Mouse (Mus musculus) G1E (cell line): ENCODE data around the gene Carnmt1. TPM values are rescaled to one million over a fixed set of nuclear protein-coding genes. Genes with fewer than 3 reads are reported as not detected.
A peak's percentile ranks its signal among the peaks of the same experiment; 100 is the strongest.

ENCODE experiments used
- ATAC-seq: 2 replicates; pipeline ENCODE4 v1.8.0; 2016; ENCODE audit warnings: mild to moderate bottlenecking; ENCODE audit not compliant: insufficient number of reproducible peaks, poor library complexity, low FRiP score, severe bottlenecking; ENCODE audit errors: extremely low read depth
- DNase-seq: peaks from one replicate; pipeline ENCODE4 v3.0.0; 2012; ENCODE audit warnings: low spot score
- H3K27me3 ChIP-seq: 2 replicates; pipeline ENCODE4 v1.6.1; 2012; ENCODE audit warnings: mild to moderate bottlenecking, low read length, inconsistent platforms; ENCODE audit not compliant: insufficient read depth
- H3K36me3 ChIP-seq: replicated peaks from 2 replicates; pipeline ENCODE3; 2012; ENCODE audit warnings: mild to moderate bottlenecking, inconsistent platforms
- H3K4me1 ChIP-seq: 2 replicates; pipeline ENCODE4 v1.6.1; 2012; ENCODE audit warnings: low read depth, low read length, inconsistent platforms, mixed read lengths; ENCODE audit not compliant: insufficient read depth
- H3K4me3 ChIP-seq: 2 replicates; pipeline ENCODE4 v1.5.1; 2012; ENCODE audit warnings: low read depth, mild to moderate bottlenecking, inconsistent platforms, low read length, moderate library complexity, mixed read lengths
- H3K9me3 ChIP-seq: replicated peaks from 2 replicates; pipeline ENCODE4 v1.6.1; 2012; ENCODE audit warnings: inconsistent platforms
- CTCF ChIP-seq: IDR thresholded peaks from 2 replicates; pipeline ENCODE4 v1.5.1; 2012; ENCODE audit warnings: low read depth, low read length, inconsistent platforms, mixed read lengths
- GATA1 ChIP-seq: IDR thresholded peaks from 2 replicates; pipeline ENCODE4 v1.6.1; 2012; ENCODE audit warnings: borderline replicate concordance, low read length, inconsistent platforms, mixed read lengths
- GATA2 ChIP-seq: IDR thresholded peaks from 2 replicates; pipeline ENCODE4 v1.6.1; 2012; ENCODE audit warnings: low read depth, low read length, inconsistent platforms, borderline replicate concordance
- POLR2AphosphoS5 ChIP-seq: IDR thresholded peaks from 2 replicates; pipeline ENCODE4 v1.6.1; 2012; ENCODE audit warnings: low read depth, low read length, inconsistent platforms; ENCODE audit not compliant: insufficient replicate concordance
- TAL1 ChIP-seq: conservative IDR thresholded peaks from 2 replicates; pipeline ENCODE4 v1.6.1; 2012; ENCODE audit warnings: low read depth, low read length, inconsistent platforms, mixed read lengths
- polyA plus RNA-seq: library from polyadenylated mRNA; stranded (reverse); fragments of >175 nt; gene quantifications from 2 replicates; pipeline ENCODE4 v1.2.3, GENCODE M21; 2012
- total RNA-seq, 2 experiments: library from RNA; stranded (forward) in 1 of 2; stranded (reverse) in 1 of 2; fragments of 200-1000 nt in 1 of 2; fragments of >200 nt in 1 of 2; fragmentation: Nextera tagmentation in 1 of 2; gene quantifications; 2 replicates each; pipeline ENCODE4 v1.2.3; 2014 to 2017

The Carnmt1 gene
- total and polyA plus RNA-seq, 3 experiments = 18.2 to 94.5 (median 51.8) TPM

GRCm38 (mm10) chr19:18716374-18716773, 45.8 kb downstream of the Carnmt1 start:
- Histone ChIP-seq H3K36me3 (peaks cover 38% of the 10 kb centered on the region), H3K27me3 (no peaks in the 10 kb centered on the region), H3K4me1 (peaks cover 37% of the 10 kb centered on the region), H3K9me3 (no peaks in the 10 kb centered on the region), H3K4me3 (no peak overlapping the region)
- peak; percentile 80 for TF ChIP-seq CTCF
- TF ChIP-seq POLR2AphosphoS5 = no peak
- ATAC-seq = no peak
- peak; percentile 26 for DNase-seq

GRCm38 (mm10) chr19:18720337-18720736, 49.8 kb downstream of the Carnmt1 start:
- DNase-seq = no peak
- no peak for ATAC-seq
- no peaks in the 10 kb centered on the region for H3K9me3 ChIP-seq
- peaks cover 11% of the 10 kb centered on the region for H3K4me1 ChIP-seq
- H3K36me3 ChIP-seq = peaks cover 28% of the 10 kb centered on the region
- no peaks in the 10 kb centered on the region for H3K27me3 ChIP-seq
- no peak overlapping the region for H3K4me3 ChIP-seq
- TF ChIP-seq GATA1 (no peak), TAL1 (no peak), POLR2AphosphoS5 (no peak), CTCF (no peak), GATA2 (no peak)

- 0 out of 2 replicates have a peak, but pooled peaks cover 4% of the 10 kb centered on the region for H3K27me3 ChIP-seq
- no peaks in the 10 kb centered on the region for H3K9me3 ChIP-seq
- no peak overlapping the region for H3K4me3 ChIP-seq
- DNase-seq = no peak
- no peak for ATAC-seq
- H3K4me1 ChIP-seq = no peaks in the 10 kb centered on the region
- TF ChIP-seq GATA1 (no peak), POLR2AphosphoS5 (no peak), GATA2 (no peak), TAL1 (no peak), CTCF (no peak)
- H3K36me3 ChIP-seq = no peaks in the 10 kb centered on the region
These were observed 54.6 kb downstream of the Carnmt1 start for GRCm38 (mm10) chr19:18725186-18725585.

- no peak overlapping the region for H3K4me3 ChIP-seq
- H3K4me1 ChIP-seq = no peaks in the 10 kb centered on the region
- H3K9me3 ChIP-seq = no peaks in the 10 kb centered on the region
- H3K36me3 ChIP-seq = no peaks in the 10 kb centered on the region
- no peak for DNase-seq
- peaks cover 11% of the 10 kb centered on the region; the same call in 1 of the 2 replicates for H3K27me3 ChIP-seq
- no peak for ATAC-seq
- TF ChIP-seq GATA2 (no peak), POLR2AphosphoS5 (no peak), CTCF (no peak), TAL1 (no peak), GATA1 (no peak)
These were observed 59.7 kb downstream of the Carnmt1 start for GRCm38 (mm10) chr19:18730255-18730654.

- Histone ChIP-seq H3K4me1 (no peaks in the 10 kb centered on the region), H3K9me3 (no peaks in the 10 kb centered on the region), H3K4me3 (no peak overlapping the region), H3K27me3 (peaks cover 11% of the 10 kb centered on the region; the same call in 1 of the 2 replicates), H3K36me3 (no peaks in the 10 kb centered on the region)
- no peak for DNase-seq
- no peak for ATAC-seq
- TF ChIP-seq CTCF = no peak
- no peak for TF ChIP-seq POLR2AphosphoS5
- TF ChIP-seq GATA2 = no peak
- TF ChIP-seq TAL1 = no peak
- no peak for TF ChIP-seq GATA1
These were observed 60.5 kb downstream of the Carnmt1 start for GRCm38 (mm10) chr19:18731077-18731476.

GRCm38 (mm10) chr19:18735901-18736300, 65.3 kb downstream of the Carnmt1 start:
- ATAC-seq (no peak), DNase-seq (no peak)
- TF ChIP-seq POLR2AphosphoS5 (no peak), TAL1 (no peak)

GRCm38 (mm10) chr19:18739146-18739545, 68.6 kb downstream of the Carnmt1 start:
- DNase-seq (no peak), ATAC-seq (no peak)
- peaks cover 4% of the 10 kb centered on the region for H3K27me3 ChIP-seq
- no peak for TF ChIP-seq POLR2AphosphoS5
- no peak for TF ChIP-seq GATA1
- no peak for TF ChIP-seq GATA2
- no peak for TF ChIP-seq CTCF
- no peak for TF ChIP-seq TAL1
- H3K4me3 ChIP-seq = no peak overlapping the region
- no peaks in the 10 kb centered on the region for H3K36me3 ChIP-seq
- peaks cover 9% of the 10 kb centered on the region for H3K4me1 ChIP-seq
- H3K9me3 ChIP-seq = no peaks in the 10 kb centered on the region

More at GRCm38 (mm10) chr19:18735901-18736300, 65.3 kb downstream of the Carnmt1 start:
- Histone ChIP-seq H3K4me1 (peaks cover 9% of the 10 kb centered on the region), H3K9me3 (no peaks in the 10 kb centered on the region), H3K4me3 (no peak overlapping the region), H3K27me3 (peaks cover 7% of the 10 kb centered on the region; the same call in 1 of the 2 replicates), H3K36me3 (no peaks in the 10 kb centered on the region)
